Mouse (Mus musculus) cerebellum, postnatal 25 days (tissue): ENCODE results near the gene Olfml2a.
"Not testable (repeated sequence)": the region's sequence is repeated elsewhere in the genome, so short reads cannot be mapped to it uniquely, and the experiment has no call there.

Source experiments
- DNase-seq, 2 experiments: peaks; one replicate each; pipeline ENCODE4 v3.0.0; 2021; ENCODE audit warnings: mixed read lengths in 2 of 2

Olfml2a gene

DNA sequence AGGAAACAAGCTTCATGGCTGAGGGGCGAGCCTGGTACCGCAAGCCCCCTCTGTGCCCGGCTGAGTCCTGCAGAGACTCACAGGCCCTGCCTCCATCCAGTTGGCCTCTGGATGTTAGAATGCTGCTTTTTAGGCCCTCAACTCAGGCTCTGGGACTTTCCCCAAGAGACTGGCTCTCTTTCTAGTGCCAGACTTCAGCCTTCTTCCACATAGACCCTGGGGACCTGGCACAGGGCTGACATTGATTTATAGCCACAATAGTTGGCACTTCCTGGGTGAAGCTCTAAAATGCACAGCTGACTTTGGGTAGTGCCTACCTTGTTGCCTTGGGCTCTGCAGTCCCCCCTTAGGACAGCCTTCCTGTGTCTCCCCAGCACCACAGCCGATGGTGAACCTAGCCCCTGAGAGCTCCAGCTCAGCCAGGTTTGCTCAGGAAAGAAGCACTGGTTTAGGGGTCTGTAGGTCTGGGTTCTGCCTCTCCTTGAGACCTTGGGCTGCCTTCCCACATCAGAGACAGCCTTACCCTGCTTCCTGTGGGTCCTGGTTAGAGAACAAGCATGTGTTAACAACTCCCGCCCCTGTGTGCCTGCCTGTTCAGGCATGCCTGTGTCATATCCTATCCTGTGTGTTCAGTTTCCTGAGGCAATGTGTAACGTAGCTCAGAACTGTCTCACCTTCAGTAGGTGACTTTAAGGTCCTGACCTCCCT, 56.2 kb downstream of the Olfml2a start:
- DNase-seq: no peak

DNA sequence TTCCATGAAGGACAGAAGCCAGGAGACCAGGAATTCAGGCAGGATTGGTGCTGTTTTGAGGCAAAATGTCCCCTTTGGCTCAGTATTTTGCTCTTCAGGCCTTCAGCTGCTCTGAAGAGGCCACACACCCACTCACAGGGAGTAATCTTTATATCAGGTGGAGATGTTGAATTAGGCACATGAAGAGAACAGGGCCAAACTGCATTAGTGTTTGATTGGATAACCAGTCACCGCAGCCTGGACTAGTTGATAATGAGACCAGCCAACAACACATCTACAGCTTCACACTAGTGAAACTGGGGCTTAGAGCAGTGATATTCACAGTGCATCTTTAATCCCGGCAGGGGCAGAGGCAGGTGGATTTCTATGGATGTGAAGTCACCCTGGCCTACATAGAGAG, 57.2 kb downstream of the Olfml2a start:
- DNase-seq: no peak

DNA sequence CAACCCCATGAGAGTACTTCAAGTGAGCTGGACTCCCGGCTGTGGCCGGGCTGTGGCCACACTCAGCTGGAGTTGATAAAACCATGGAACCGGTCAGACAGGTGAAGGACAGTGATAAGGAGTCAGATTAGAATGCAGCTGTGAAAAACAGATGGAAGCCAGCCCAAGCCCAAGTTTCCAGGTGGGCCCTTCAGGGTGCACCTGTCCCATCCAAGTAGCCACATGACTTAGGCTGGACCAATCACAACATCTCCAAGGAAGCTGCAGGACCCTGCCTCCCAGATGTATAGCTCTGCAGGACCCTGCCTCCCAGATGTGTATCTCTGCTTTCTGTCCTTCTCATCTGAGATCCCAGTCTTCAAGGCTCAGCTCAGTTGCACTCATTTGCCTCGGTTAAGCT, 60.2 kb downstream of the Olfml2a start:
- DNase-seq: no peak

DNA sequence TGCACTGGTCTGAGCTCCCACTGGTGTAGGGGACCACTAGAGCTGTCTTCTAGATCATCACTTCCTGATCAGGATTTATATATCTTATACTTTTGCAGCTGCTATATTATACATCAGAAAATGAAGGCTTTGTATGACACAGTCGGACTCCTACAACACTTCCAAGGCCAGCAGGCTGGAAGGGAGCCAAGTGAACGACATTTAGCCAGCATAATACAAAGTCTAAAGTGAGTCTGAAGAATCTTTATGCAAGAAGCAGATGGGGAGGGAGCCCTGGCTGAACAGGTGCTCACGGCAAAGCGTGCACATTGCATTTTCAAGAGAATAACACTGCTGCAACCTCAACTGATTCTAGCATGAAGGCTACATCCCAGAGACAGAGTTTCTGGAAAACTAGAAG, 60.7 kb downstream of the Olfml2a start:
- no peak for DNase-seq

DNA sequence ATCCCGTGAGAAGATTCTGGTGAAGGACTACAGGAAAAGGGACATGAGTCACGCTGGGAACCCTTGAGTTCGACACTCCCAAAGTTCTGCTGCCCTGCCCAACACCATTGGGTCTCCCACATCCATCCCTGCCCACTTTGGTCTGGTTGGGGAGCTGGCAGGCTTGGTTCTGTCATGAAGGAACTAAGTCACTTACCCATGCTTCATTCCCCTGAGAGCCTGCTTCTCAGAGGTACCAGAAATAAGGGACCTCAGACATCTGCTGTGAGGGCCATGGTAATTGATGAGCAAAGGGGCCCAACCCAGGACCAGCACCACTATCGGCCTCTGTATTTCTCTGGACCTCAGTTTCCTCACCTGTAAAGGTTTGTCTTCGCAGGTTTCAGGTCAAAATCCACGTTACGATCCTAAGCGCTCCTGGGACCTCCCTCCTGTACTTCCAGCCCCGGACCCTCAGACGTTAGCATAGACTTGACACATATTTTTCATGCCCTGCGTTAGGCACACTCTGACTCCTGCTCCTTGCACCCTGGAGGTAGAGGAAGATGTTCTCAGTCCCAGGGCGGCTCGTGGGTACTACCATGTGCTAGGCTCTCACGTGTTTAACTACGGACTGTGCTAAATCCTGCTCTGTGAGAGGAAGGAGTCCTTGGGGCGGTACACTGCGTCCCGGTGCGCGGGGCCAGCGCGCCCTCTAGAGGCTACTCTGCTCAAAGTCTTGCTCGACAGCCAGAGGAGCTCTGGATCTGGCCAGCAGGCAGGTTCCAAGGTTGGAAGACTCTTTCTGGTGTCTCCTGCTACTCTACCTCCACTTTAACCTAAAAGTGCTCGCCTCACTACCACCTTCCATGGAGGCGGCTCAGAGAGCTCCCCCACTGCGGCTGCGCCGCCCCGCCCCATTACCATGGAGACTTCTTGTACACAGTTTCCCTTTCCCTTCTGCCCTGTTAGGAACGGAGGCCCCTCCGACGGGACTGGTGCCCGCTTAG, 65.9 kb downstream of the Olfml2a start, which contains the start of gene Wdr38:
Gene Wdr38 (plus strand): TSS at position 91 of the 989 bp plus-strand sequence.
- DNase-seq: peak; percentile 94 to 95

DNA sequence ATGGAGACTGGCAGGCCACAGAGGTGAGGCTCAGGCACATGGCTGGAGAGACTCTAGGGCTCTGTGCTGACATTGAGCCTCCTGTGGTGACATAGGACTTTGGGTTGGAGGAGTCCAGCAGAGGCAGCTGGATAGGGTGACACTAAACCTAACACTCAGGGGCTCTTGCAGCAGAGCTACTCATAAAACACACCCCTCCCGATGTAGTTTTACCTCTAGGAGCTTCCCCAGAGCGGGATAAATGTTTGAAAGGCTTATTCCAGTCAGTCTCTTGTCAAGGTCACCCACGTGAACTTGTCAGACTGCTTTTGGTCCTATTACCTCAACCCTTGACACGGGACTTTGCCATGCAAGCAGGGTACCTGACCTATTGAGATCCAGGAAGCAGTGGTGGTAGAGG, 67.6 kb downstream of the Olfml2a start:
- DNase-seq: no peak

DNA sequence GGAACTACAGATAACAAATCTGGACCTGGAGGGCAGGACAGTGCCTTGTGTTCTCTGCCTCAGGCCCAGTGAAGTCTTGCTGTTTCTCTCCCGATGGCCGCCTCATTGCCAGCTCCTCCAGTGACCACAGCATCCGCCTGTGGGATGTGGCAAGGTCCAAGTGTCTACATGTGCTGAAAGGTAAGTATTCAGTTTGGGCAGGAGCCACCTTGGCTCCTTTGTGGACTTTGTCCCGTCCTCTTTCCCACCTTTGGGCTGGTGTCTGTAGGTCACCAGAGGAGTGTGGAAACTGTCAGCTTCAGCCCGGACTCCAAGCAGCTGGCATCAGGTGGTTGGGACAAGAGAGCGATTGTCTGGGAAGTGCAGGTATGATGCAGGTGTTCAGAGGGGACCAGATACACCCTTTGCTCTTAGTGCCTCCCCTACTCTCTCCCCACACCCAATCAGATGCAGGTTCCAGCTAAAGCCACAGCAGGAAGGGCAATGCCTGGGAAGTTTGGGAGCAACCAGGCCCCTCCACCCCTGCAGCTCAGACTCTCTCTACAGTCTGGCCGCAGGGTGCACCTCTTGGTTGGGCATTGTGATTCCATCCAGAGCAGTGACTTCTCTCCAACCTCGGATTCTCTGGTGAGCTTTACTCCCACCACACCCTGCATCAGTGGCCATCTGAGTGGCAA, 68.3 kb downstream of the Olfml2a start:
- no peak for DNase-seq

DNA sequence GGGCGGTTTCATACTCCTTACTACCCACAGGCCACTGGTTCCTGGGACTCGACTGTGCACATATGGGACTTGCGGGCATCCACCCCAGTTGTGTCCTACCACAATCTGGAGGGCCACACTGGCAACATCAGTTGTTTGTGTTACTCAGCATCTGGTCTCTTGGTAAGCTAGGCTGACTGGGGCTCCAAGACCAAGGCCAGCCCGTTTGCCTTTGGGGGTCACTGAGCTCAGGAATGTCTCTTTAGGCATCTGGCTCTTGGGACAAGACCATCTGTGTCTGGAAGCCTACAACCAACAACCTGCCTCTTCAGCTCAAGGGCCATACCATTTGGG, 68.8 kb downstream of the Olfml2a start:
- DNase-seq: no peak

DNA sequence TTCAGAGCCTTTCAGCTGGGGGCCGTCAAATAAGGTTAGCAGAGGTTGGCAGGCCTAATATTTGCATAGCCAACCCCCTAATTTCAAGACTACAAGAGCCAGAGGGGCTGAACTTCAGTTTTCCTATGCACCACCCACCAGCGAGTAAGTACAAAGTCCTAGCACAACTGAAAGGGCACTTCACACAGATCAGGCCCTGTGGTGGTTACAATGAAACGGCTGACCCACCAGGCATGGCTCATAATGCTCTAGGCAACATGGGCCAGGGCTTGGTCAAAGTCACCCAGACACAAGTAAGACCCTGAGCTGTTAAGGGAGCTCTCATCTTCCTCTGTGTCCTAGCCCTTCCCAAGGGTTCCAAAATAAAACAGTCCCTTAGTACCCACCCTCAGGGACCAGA, 70.1 kb downstream of the Olfml2a start:
- DNase-seq: no peak

DNA sequence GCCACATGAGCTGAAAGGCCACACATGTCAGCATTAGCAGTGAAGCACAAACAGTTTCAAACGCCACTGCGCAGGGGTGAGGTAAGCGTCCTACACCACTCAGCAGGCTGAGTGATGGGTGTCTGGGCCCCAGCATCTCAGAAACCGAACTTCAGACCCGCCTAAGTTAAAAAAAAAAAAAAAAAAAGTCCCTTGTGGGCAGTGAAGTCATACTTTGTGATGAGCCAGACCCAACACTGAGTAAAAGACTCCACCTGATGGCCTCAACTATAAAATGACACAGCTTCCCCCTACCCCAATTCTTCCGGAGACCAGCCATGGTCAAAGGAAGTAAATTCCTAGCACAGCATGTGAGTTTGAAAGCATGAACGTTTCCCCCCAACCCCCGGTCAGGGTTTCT, 71.3 kb downstream of the Olfml2a start:
- DNase-seq: no peak

DNA sequence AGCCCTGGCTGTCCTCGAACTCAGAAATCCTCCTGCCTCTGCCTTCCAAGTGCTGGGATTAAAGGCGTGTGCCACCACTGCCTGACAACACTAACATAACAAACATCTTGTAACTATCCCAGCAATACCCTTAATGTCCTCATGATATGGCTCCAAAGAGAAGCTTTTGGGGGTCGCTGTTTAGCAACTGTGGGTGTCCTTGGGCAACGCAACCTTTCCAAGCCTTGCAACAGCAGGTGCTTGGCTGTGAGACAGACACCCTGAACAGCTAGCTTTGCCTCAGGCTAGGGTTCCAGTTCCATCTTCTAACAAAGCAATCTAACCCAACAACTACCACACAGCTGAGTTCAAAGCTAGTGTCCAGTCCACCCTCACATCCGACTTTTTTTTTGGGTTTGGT, 71.7 kb downstream of the Olfml2a start:
- DNase-seq: no peak

DNA sequence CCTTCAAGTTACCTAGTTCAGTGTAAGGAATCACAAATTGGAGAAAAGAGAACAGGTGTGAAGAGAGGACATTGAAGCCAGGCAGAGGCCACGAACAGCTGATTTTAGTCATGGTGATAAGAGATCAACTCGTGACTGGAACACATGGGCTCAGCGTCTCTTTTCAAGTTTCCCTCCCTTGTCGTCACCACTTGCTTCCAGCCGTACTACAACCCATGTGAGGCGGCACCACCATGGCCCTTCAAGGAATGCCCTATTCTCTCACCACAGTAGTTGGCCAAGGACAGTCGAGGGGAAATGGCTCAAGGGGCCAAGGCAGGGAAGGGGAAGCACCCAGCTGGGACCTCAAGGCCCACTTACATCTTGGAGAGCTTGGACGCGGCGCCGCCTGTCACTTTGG, 72.6 kb downstream of the Olfml2a start:
- DNase-seq: peak in 1 of 2 experiments; percentile 28

DNA sequence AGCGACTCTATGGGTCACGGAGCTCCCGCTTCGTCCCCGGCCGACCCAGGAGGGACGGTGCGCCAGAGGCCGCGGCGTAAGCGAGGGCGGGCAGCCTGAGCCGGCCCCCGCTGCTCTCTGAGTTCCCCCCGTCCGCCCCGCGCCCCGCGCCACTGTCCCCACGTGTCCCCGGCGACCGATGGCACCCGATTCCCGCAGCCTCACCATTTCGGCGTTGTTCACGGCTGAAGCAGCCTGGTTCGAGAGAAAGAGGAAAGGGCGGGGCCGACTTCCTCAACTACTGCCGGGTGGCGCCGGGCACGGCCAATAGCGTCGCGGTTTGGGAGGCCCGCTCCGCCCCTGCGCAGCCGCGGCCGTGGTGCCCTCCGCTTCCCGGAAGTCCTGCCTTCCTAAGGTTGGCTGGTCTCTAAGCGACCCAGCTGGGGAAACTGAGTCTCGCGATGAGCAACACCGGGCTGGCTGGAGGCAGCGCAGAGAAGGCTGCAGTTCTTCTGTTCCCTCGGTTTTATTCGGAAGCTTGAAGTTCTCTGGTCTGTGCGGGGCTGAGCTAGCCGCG, 73.2 kb downstream of the Olfml2a start, which contains the start of gene Arpc5l:
Gene Arpc5l (plus strand): TSS at position 469 of the 556 bp plus-strand sequence.
- DNase-seq: peak; percentile 91 to 96

DNA sequence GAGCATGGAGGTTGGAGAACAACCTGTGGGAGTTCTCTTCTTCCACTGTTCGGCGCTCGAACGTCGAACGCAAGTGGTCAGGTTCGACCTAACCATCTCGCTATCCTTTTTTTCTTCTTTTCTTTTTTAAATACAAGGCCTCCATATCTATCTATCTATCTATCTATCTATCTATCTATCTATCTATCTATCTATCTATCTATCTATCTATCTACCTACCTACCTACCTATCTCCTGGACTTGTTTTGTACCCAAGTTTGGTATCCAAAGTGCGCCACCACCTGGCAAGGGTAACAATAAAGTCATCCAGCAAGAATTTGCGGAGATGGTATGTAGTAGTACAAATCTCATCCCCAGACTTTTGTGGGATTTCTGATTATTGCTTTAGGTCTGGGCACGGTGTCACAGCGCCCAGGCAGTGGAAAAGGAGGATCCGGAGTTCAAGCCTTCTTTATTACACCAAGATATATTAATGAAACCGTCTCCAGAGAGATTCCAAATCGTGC, 73.8 kb downstream of the Olfml2a start, which contains the start of gene Rpl35:
Gene Rpl35 (minus strand): TSS at position 51 of the 506 bp plus-strand sequence.
- no peak for DNase-seq

DNA sequence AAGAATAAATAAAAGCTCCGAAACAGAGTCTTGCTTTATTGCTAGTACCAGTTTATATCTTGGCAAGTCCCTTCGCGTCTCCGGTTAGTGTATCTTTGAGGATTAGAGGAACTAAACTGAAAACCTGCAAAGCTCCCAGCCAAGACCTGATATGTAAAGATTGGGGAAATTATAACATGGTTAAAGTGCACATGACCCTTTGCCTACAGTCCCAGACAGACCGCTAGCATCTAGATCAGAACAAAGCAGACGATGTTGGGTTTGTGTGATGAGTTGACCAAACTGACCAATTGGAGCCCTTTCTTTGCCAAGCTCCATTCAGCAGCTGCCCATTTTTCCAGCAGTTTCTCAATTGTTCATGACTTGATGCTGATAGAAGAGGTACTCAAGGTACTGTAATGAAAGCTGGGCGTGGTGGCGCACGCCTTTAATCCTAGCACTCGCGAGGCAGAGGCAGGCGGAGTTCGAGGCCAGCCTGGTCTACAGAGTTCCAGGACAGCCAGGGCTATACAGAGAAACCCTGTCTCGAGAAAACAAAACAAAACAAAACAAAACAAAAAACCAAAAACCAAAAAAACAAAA, 74.5 kb downstream of the Olfml2a start:
- DNase-seq: no peak

DNA sequence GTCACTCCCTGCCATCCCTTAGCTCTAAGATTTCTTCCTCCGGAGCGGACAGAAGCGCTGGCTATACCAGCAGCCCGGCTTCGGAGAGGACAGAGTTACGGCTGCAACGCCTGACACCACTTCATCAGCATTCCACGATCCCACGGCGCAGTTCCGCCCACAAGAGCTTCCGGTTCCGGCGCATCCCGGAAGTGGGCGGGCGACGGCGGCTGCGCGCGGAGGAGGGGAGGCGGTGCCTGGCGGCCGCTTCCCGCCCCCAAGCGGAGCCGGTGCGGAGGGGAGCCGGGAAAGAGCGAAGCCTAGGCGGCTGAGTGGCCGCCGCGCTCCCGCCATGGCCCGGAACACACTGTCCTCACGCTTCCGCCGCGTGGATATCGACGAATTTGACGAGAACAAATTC, 76.1 kb downstream of the Olfml2a start:
- peak; percentile 94 to 97 for DNase-seq

DNA sequence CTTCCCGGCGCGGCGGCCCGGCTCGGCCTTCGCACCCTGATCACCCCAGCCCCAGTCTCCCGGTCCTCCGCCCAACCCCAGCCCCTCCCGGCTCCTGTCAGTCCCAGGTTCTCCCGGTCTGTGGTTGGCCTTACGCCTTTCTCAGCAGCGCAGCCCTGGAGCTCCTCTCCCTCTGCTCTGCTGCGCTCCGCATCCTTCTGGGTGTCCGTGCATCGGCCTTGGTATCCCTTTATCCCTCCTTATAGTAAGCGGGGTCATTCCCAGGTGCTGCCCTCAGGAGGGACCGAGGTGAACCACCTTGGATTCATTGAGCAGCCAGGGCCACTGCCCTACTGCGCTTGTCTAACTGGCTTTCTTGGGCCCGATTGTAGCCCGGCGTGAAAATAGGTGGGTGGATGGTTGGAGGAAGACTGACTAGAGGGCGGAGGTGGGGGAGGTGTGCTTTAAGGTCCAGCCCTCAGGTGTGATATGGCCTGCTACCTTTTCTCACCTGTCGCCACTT, 76.6 kb downstream of the Olfml2a start:
- no peak for DNase-seq

DNA sequence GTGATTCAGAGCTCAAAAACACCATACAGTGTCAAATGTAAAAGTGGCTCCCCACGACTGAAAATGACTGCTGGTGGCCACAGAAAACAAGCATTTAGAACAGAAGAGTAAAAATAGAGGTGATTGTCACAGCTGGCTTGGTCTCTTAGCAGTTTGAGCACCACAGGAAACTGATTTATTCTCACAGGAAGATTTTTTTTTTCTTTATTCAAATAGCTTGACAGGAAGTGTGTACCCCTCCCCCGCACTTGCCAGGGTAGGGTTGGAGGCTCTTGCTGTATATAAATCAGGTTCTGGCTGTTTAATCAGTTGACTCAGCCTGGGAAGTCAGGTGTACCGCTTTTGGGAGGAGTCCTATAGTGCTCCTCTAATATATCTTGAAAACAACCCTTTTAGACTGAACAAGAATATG, 77.2 kb downstream of the Olfml2a start:
- DNase-seq: peak in 1 of 2 experiments; percentile 42

DNA sequence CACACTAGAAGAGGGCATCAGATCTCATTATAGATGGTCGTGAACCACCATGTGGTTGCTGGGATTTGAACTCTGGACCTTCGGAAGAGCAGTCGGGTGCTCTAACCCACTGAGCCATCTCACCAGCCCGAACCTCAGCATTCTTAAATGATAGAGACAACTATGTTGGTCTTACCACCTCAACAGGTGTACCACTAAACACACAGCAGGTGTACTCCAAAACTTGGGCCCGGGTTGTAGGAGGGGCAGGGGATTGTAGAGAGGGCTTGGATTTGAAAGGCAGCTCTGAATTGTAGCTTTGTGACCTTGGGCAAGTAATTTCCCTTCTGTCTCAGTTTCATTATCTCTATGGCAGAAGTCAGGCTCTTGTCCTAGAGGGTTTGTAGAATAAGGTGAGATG, 78.4 kb downstream of the Olfml2a start:
- not testable (repeated sequence) for DNase-seq

DNA sequence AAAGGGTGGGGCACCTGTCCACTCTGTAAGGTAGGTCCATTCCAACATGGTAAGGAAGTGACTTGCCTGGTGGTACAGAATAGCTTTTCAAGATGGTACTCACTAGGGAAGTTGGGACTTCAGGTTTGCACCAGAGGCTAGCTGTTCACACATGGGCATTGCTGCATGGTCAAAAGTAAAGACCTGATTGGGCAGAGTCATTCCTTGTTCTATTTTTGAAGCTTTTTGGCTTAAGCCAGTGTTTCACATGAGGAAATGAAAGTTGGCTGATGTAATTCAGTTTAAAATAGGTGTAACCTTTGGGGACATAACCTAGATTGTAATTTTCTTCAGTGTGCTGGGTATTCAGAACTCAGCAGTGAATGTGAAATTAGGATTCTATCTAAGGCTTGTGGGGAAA, 79.5 kb downstream of the Olfml2a start:
- no peak for DNase-seq

DNA sequence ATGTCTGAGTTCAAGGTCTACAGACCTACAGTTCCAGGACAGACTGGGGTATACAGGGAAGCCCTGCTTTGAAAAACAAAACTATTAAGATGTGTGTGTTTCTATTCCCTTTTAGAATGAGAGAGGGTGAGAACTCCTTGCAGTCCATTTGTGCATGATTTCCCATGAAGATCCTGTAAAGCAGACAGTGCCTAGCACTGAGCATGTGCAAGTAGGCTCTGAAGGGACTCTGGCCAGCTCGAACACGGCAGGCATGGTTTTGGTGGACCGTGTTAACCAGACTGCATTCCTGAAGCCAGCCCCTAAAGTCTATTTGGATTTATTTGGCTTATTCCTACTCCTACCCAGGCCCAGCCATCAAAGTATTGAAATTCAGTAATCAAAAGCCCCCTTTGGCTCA, 80.2 kb downstream of the Olfml2a start:
- no peak for DNase-seq

DNA sequence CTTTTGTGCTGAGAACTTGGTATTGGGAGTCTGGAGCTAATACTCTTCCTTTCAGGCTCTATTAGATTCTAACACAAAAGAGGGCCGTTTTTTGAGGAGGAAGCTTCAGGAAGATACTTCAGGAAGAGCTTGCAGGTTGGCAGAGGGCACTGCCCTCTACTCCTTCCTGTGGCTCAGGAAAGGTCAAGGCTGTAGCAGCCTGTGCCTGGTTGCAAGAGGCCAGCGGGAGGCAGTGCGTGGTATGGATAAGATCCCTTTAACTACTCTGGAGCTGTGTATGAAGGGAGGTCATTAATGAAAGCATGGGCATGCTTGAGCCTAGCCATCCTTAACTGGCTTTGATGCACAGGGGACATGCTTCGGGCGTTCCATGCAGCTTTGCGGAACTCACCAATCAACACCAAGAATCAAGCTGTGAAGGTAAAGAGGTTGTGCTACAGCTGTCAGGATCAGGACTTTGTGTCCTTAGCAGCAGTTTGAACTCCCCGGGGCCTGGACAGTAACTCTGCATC, 81.0 kb downstream of the Olfml2a start:
- no peak for DNase-seq
